Mouse (Mus musculus): ENCODE results near the gene Adora1. TPM values are rescaled to one million over a fixed set of nuclear protein-coding genes. Genes with fewer than 3 reads are reported as not detected.

The Adora1 gene
- polyA plus RNA-seq, 1 experiment from 2014 or later = 14.0 TPM

DNA sequence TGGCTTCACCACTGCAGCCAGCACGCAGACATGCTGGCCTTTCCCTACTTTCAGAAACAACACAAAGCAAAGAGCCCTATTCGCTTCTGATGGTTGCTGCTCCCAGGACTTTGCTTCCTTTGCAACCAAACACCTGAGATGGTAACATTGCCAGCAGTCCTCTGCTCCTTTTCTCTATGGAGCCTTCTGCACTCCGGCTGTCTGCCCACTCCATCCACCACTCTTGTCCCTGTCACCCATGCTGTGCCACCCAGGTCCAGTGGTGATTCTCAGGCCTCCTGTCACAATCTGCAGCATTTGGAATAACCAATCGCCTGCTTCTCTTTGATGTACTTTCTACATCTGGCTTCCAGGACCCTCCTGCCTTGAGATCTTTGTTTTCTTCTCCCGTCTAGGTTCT lies 9.9 kb downstream of the Adora1 start:
- H3K27me3 ChIP-seq (ENCODE audit: control insufficient read depth, insufficient read depth, low read length) = no peaks in the 10 kb centered on the region
- no peaks in the 10 kb centered on the region for H3K4me1 ChIP-seq (ENCODE audit: control insufficient read depth, insufficient read depth, low read length)
- 95% methylated on average over 5 of the region's 5 CpGs for WGBS
- no peak overlapping the region for H3K27ac ChIP-seq (ENCODE audit: low read depth, low read length)
- no peak for ATAC-seq (ENCODE audit: low read depth)
- no peak overlapping the region for H3K9ac ChIP-seq (replicated peaks; ENCODE audit: low read depth, low read length)
- H3K9me3 ChIP-seq (ENCODE audit: control insufficient read depth, low read length) = no peaks in the 10 kb centered on the region
- H3K4me2 ChIP-seq (ENCODE audit: low read depth, low read length) = no peak overlapping the region
- no peak overlapping the region for H3K4me3 ChIP-seq (ENCODE audit: low read depth, low read length)
- H3K36me3 ChIP-seq (ENCODE audit: control insufficient read depth, insufficient read depth, low read length) = no peaks in the 10 kb centered on the region

DNA sequence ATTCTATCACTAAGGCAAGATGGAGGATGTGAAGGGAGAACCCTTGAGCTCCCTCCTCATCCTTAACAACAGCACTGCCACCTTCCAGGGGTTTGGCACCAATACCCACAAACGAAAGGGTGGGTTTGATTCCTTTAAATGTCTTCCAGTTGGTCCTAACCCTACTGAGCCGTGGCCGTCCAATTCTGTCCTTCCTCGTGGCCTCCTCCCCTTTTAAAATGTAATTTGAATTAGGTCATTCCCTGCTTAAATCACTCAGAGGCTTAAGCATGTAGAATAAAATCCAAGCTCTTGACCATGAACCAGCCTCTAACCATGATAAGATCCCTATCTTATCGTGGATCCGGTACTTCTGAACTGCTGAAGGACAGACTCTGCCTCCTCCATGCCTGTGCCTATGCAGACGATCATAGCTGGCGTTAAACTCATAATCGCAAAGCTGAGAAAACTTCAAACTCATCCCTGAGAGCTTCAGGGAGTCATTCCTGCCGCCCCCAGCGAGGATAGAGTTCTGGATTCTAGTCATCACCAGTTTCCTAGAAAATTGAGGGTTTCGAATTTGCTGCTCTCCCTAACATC lies 10.5 kb downstream of the Adora1 start:
- Histone ChIP-seq H3K4me3 (ENCODE audit: low read depth, low read length) (no peak overlapping the region), H3K4me2 (ENCODE audit: low read depth, low read length) (no peak overlapping the region), H3K27ac (ENCODE audit: low read depth, low read length) (no peak overlapping the region), H3K27me3 (ENCODE audit: control insufficient read depth, insufficient read depth, low read length) (no peaks in the 10 kb centered on the region), H3K9me3 (ENCODE audit: control insufficient read depth, low read length) (no peaks in the 10 kb centered on the region), H3K9ac (replicated peaks; ENCODE audit: low read depth, low read length) (no peak overlapping the region), H3K4me1 (ENCODE audit: control insufficient read depth, insufficient read depth, low read length) (no peaks in the 10 kb centered on the region), H3K36me3 (ENCODE audit: control insufficient read depth, insufficient read depth, low read length) (no peaks in the 10 kb centered on the region)
- no peak for ATAC-seq (ENCODE audit: low read depth)
- 90% methylated on average over 12 of the region's 12 CpGs for WGBS

DNA sequence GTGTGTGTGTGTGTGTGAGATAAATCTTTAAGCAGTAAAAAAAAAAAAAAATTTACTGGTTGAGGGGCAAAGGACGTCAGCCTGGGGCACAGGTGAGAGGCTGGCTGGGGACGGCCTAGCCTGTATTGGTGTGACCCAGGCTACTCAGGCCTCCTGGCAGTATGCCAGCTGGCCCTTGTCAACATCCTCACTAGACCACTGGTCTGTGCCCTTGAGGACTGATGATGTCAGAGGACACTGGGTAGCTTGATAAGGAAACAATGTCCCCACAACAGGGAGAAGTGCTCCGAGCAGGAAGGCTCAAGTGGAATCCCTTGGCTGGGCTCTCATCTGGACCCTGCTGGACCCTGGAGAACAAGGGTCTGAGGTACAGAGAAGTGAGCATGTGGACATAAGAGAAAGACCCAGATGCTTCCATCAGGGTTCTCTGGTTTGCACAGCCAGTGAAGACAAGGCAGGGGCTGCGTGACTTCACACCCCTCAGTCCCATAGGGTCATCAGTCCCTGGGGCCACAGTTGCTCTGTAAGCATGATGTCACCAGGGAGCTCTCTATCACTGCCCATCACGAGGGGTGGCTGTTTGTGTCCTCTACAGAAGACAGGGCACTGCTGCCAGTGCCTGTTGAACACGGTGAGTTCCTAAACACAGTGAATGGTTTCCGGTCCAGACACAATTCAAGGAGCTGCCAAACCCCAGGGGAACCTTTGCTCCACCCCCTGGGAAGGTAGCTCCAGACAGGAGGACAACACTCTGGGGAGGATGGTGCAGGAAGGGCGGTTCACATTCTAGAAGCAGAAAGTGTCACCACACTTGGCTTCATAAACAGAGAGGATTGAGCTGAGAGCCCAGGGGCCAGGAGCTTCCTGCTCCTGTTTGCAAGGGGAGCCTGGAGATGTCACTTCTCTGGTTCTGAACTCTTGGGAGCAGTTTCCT lies 12.8 kb downstream of the Adora1 start:
- H3K9me3 ChIP-seq (ENCODE audit: control insufficient read depth, low read length) = no peaks in the 10 kb centered on the region
- H3K9ac ChIP-seq (replicated peaks; ENCODE audit: low read depth, low read length) = no peak overlapping the region
- H3K4me1 ChIP-seq (ENCODE audit: control insufficient read depth, insufficient read depth, low read length) = no peaks in the 10 kb centered on the region
- ATAC-seq (ENCODE audit: low read depth) = no peak
- no peak overlapping the region for H3K27ac ChIP-seq (ENCODE audit: low read depth, low read length)
- no peak overlapping the region for H3K4me3 ChIP-seq (ENCODE audit: low read depth, low read length)
- 67% methylated on average over 8 of the region's 8 CpGs for WGBS
- H3K27me3 ChIP-seq (ENCODE audit: control insufficient read depth, insufficient read depth, low read length) = no peaks in the 10 kb centered on the region
- H3K36me3 ChIP-seq (ENCODE audit: control insufficient read depth, insufficient read depth, low read length) = no peaks in the 10 kb centered on the region
- no peak overlapping the region for H3K4me2 ChIP-seq (ENCODE audit: low read depth, low read length)

DNA sequence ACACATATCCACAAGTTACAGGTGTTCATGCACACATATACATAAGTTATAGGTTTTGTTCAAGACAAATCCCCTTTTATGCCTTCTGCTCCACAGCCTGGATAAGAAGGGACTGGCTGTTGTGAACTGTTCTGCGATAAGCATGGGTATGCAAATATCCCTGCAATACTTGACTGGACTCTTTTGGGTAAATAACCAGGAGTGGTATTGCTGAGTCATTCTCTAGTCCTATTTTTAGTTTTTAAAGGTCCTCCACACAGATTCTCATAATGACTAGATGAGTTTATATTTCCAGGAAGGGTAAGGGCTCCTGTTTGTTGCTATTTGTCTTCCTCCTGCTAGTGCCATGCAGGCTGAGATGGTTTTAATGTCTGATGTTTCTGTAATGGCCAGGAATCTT lies 14.1 kb downstream of the Adora1 start:
- H3K4me1 ChIP-seq (ENCODE audit: control insufficient read depth, insufficient read depth, low read length) = no peaks in the 10 kb centered on the region
- no peaks in the 10 kb centered on the region for H3K36me3 ChIP-seq (ENCODE audit: control insufficient read depth, insufficient read depth, low read length)
- WGBS = 91% methylated on average over 1 of the region's 1 CpGs
- H3K9ac ChIP-seq (replicated peaks; ENCODE audit: low read depth, low read length) = no peak overlapping the region
- no peaks in the 10 kb centered on the region for H3K27me3 ChIP-seq (ENCODE audit: control insufficient read depth, insufficient read depth, low read length)
- no peak overlapping the region for H3K27ac ChIP-seq (ENCODE audit: low read depth, low read length)
- ATAC-seq (ENCODE audit: low read depth) = no peak
- no peak overlapping the region for H3K4me3 ChIP-seq (ENCODE audit: low read depth, low read length)
- no peaks in the 10 kb centered on the region for H3K9me3 ChIP-seq (ENCODE audit: control insufficient read depth, low read length)
- H3K4me2 ChIP-seq (ENCODE audit: low read depth, low read length) = no peak overlapping the region

DNA sequence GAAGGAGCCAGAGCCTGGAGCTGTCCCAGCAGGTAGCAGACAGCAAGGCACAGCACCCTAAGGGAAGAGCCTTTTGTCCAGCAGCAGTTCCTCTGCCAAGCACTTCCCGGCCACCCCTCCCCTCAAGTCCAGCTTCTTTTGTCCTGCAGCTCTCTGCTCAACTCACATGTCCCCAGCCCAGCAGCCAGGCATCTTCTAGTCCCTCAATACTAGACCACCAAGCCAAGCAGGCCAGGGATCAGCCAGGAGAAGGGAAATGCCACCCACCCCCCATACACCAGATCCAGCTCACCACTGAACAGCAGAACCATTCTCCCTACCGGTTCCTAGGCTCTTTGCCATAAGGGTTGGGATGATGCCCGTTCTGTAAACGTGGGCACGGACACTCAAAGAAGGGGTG lies 15.6 kb downstream of the Adora1 start:
- no peak overlapping the region for H3K4me2 ChIP-seq (ENCODE audit: low read depth, low read length)
- no peaks in the 10 kb centered on the region for H3K9me3 ChIP-seq (ENCODE audit: control insufficient read depth, low read length)
- no peak overlapping the region for H3K4me3 ChIP-seq (ENCODE audit: low read depth, low read length)
- no peaks in the 10 kb centered on the region for H3K27me3 ChIP-seq (ENCODE audit: control insufficient read depth, insufficient read depth, low read length)
- no peak overlapping the region for H3K27ac ChIP-seq (ENCODE audit: low read depth, low read length)
- H3K9ac ChIP-seq (replicated peaks; ENCODE audit: low read depth, low read length) = no peak overlapping the region
- no peak for ATAC-seq (ENCODE audit: low read depth)
- H3K36me3 ChIP-seq (ENCODE audit: control insufficient read depth, insufficient read depth, low read length) = no peaks in the 10 kb centered on the region
- 76% methylated on average over 5 of the region's 5 CpGs for WGBS
- 0 out of 2 replicates have a peak, but pooled peaks cover 5% of the 10 kb centered on the region for H3K4me1 ChIP-seq (ENCODE audit: control insufficient read depth, insufficient read depth, low read length)

DNA sequence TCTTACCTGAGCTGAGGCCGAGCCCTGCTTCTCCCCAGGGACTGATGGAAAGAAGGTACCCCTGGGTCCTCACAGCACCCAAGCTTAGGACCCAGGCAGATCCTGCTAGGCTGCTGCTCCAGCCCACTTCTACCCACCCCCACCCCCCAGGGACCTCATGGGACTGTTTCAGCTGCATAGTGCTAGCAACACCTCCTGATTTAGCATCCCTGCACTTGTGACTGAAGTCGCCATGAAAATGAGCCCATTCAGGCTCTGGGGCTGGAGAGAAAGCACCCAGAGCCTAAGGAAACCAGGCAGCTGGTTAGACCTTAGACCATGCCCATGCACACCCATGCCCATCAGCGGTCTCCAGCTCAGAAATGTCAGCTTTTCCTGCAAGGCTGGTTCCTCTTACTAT lies 17.3 kb downstream of the Adora1 start:
- no peaks in the 10 kb centered on the region for H3K9me3 ChIP-seq (ENCODE audit: control insufficient read depth, low read length)
- 81% methylated on average over 3 of the region's 3 CpGs for WGBS
- H3K27me3 ChIP-seq (ENCODE audit: control insufficient read depth, insufficient read depth, low read length) = no peaks in the 10 kb centered on the region
- ATAC-seq (ENCODE audit: low read depth) = no peak
- no peaks in the 10 kb centered on the region for H3K36me3 ChIP-seq (ENCODE audit: control insufficient read depth, insufficient read depth, low read length)
- H3K9ac ChIP-seq (replicated peaks; ENCODE audit: low read depth, low read length) = no peak overlapping the region
- H3K27ac ChIP-seq (ENCODE audit: low read depth, low read length) = no peak overlapping the region
- H3K4me1 ChIP-seq (ENCODE audit: control insufficient read depth, insufficient read depth, low read length) = 0 out of 2 replicates have a peak, but pooled peaks cover 5% of the 10 kb centered on the region
- H3K4me2 ChIP-seq (ENCODE audit: low read depth, low read length) = no peak overlapping the region
- no peak overlapping the region for H3K4me3 ChIP-seq (ENCODE audit: low read depth, low read length)

DNA sequence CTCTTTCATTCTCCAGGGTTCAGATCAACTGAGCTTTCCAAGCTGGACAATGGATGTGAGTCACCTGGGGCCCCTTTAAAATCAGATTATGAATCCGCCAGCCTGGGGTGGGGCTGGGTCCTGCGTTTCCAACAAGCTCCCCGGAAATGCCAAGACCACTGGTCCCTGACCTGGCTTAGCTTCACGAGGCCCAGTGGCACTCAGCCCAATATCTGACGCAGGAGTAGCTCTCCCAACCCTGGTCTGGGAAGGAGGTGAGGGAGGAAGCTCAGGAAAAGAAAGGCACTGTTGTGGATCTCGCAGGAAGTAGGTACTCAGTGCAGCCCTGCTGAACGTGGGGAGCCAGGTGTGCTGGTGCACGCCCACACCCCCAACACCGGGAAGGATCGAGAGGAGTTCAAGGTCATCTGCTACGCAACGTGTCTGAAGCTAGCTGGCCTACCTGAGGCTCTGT lies 18.2 kb downstream of the Adora1 start:
- H3K4me3 ChIP-seq (ENCODE audit: low read depth, low read length) = no peak overlapping the region
- no peak overlapping the region for H3K4me2 ChIP-seq (ENCODE audit: low read depth, low read length)
- no peaks in the 10 kb centered on the region for H3K36me3 ChIP-seq (ENCODE audit: control insufficient read depth, insufficient read depth, low read length)
- H3K27ac ChIP-seq (ENCODE audit: low read depth, low read length) = no peak overlapping the region
- WGBS = 79% methylated on average over 12 of the region's 12 CpGs
- no peaks in the 10 kb centered on the region for H3K27me3 ChIP-seq (ENCODE audit: control insufficient read depth, insufficient read depth, low read length)
- H3K4me1 ChIP-seq (ENCODE audit: control insufficient read depth, insufficient read depth, low read length) = 0 out of 2 replicates have a peak, but pooled peaks cover 5% of the 10 kb centered on the region
- no peak overlapping the region for H3K9ac ChIP-seq (replicated peaks; ENCODE audit: low read depth, low read length)
- no peaks in the 10 kb centered on the region for H3K9me3 ChIP-seq (ENCODE audit: control insufficient read depth, low read length)
- no peak for ATAC-seq (ENCODE audit: low read depth)

DNA sequence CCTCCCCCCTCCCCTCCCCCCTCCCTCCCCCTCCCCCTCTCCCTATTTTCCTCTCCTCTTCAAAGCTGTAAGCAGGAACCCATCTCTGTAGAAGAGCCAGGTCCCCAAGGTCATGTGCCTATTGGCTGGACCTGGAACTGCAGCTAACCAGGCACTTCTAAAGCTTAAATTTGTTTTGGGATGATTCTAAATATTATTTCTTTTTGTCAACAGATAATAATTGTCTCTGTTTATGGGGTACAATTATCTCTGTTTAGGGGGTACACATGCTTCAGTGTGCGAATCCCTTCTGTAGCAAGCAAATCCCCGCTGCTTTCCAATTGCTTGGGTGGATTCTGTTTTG lies 18.6 kb downstream of the Adora1 start:
- Histone ChIP-seq H3K27ac (ENCODE audit: low read depth, low read length) (no peak overlapping the region), H3K4me3 (ENCODE audit: low read depth, low read length) (no peak overlapping the region), H3K9me3 (ENCODE audit: control insufficient read depth, low read length) (no peaks in the 10 kb centered on the region), H3K4me1 (ENCODE audit: control insufficient read depth, insufficient read depth, low read length) (0 out of 2 replicates have a peak, but pooled peaks cover 5% of the 10 kb centered on the region), H3K4me2 (ENCODE audit: low read depth, low read length) (no peak overlapping the region), H3K27me3 (ENCODE audit: control insufficient read depth, insufficient read depth, low read length) (no peaks in the 10 kb centered on the region), H3K36me3 (ENCODE audit: control insufficient read depth, insufficient read depth, low read length) (no peaks in the 10 kb centered on the region), H3K9ac (replicated peaks; ENCODE audit: low read depth, low read length) (no peak overlapping the region)
- no peak for ATAC-seq (ENCODE audit: low read depth)
- 87% methylated on average over 2 of the region's 2 CpGs for WGBS

Measured in neural tube, embryonic 14.5 days (tissue).